Mouse (Mus musculus) bone marrow macrophage, adult 2 months (primary cell): ENCODE data around the gene Blvra.

Experiments used
- CTCF ChIP-seq: IDR thresholded peaks from 2 replicates; pipeline ENCODE4 v1.5.1; 2012; ENCODE audit warnings: low read depth, mild to moderate bottlenecking, low read length, moderate library complexity
- POLR2A ChIP-seq: IDR thresholded peaks from 2 replicates; pipeline ENCODE4 v1.6.1; 2012; ENCODE audit warnings: mild to moderate bottlenecking, low read depth, low read length, borderline replicate concordance

GRCm38 (mm10) chr2:127136979-127137378 is 66.5 kb downstream of the Blvra start:
- TF ChIP-seq CTCF, result no peak
- no peak for TF ChIP-seq POLR2A
